ENCODE assay signal across 34 mouse cellular contexts in the genomic region with DNA sequence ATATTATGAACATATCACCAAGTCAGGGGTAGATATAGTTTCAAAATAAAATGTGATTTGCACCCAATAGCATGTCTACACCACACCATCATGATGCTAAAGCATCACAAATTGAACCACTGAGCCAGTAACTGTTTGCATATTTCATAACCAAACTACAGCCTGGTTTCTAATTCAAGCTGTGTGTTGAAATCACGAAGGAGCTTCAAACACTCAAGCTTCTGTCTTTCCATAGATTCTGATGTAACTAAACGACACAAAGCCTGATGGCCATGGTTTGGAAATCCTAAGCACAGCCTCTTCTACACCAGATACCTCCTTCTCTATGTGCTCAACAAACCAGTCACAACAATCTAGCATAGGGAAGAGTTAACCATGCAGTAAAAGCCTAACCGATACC.
"Had no signal": no experiment of that assay in that cellular context is flagged by ENCODE, and none has a peak within 500 bp of the region (broad histone marks: within the 10 kb centered on the region; RNA-seq: fewer than 3 reads in every experiment).

No protein-coding gene starts in this region.

- H3K4me2 ChIP-seq: heart, embryonic 11.5 days; heart, embryonic 12.5 days; heart, embryonic 13.5 days; heart, embryonic 15.5 days; hindbrain, embryonic 12.5 days; hindbrain, embryonic 13.5 days; hindbrain, embryonic 14.5 days; hindbrain, embryonic 15.5 days; intestine, embryonic 15.5 days; kidney, embryonic 15.5 days had no signal

- DNase-seq: heart, postnatal 10 days; heart, postnatal 14 days; heart, postnatal 36 days; heart, postnatal 4 days; kidney, adult 11 months; kidney, adult 18-20 months; kidney, adult 2 months; kidney, adult 9 months; kidney, postnatal 10 days; kidney, postnatal 14 days; kidney, postnatal 25 days; kidney, postnatal 36 days; kidney, postnatal 4 days; layer of hippocampus, adult 9-11 months; layer of hippocampus, postnatal 36 days had no signal

- H3K4me1 ChIP-seq: heart, embryonic 10.5 days; heart, embryonic 12.5 days; heart, embryonic 13.5 days; heart, embryonic 15.5 days; hindbrain, embryonic 12.5 days; hindbrain, embryonic 15.5 days; intestine, embryonic 15.5 days; kidney, embryonic 15.5 days had no signal

- H3K36me3 ChIP-seq: heart, embryonic 10.5 days; heart, embryonic 12.5 days; heart, embryonic 13.5 days; heart, embryonic 15.5 days; hindbrain, embryonic 10.5 days; hindbrain, embryonic 12.5 days; hindbrain, embryonic 13.5 days; hindbrain, embryonic 15.5 days; intestine, embryonic 15.5 days; kidney, embryonic 15.5 days had no signal

- H3K27ac ChIP-seq: heart, embryonic 10.5 days; heart, embryonic 13.5 days; heart, embryonic 15.5 days; hindbrain, embryonic 10.5 days; hindbrain, embryonic 12.5 days; hindbrain, embryonic 13.5 days; hindbrain, embryonic 14.5 days; hindbrain, embryonic 15.5 days; hindbrain, postnatal 0 days; intestine, embryonic 15.5 days; kidney, embryonic 15.5 days; kidney, postnatal 0 days; layer of hippocampus, adult 2 months had no signal

- ATAC-seq: hindbrain, embryonic 16.5 days; hindbrain, postnatal 0 days; inflammation-experienced regulatory T-cells, adult 6 months; intestine, embryonic 15.5 days; intestine, embryonic 16.5 days; intestine, postnatal 0 days had no signal

- H3K9me3 ChIP-seq: heart, embryonic 10.5 days; heart, embryonic 13.5 days; heart, embryonic 15.5 days; hindbrain, embryonic 10.5 days; hindbrain, embryonic 12.5 days; hindbrain, embryonic 13.5 days; hindbrain, embryonic 15.5 days; intestine, embryonic 15.5 days; kidney, embryonic 15.5 days had no signal

- H3K4me3 ChIP-seq: heart, embryonic 10.5 days; heart, embryonic 12.5 days; heart, embryonic 13.5 days; heart, embryonic 15.5 days; hindbrain, embryonic 10.5 days; hindbrain, embryonic 12.5 days; hindbrain, embryonic 13.5 days; hindbrain, embryonic 15.5 days; intestine, embryonic 15.5 days; kidney, embryonic 15.5 days; layer of hippocampus, adult 2 months had no signal

- H3K9ac ChIP-seq: heart, embryonic 12.5 days; heart, embryonic 13.5 days; heart, embryonic 15.5 days; hindbrain, embryonic 12.5 days; hindbrain, embryonic 13.5 days; hindbrain, embryonic 14.5 days; hindbrain, embryonic 15.5 days; intestine, embryonic 15.5 days; kidney, embryonic 15.5 days had no signal

- H3K27me3 ChIP-seq: heart, embryonic 12.5 days; heart, embryonic 13.5 days; heart, embryonic 15.5 days; hindbrain, embryonic 12.5 days; hindbrain, embryonic 13.5 days; hindbrain, embryonic 15.5 days; intestine, embryonic 15.5 days; kidney, embryonic 15.5 days had no signal
